Mouse (Mus musculus): ENCODE results near the gene Kctd6. TPM values are rescaled to one million over a fixed set of nuclear protein-coding genes. Genes with fewer than 3 reads are reported as not detected.

The Kctd6 gene
- polyA plus RNA-seq, 1 experiment: 4.9 TPM

GRCm38 (mm10) chr14:8229367-8230019 is 15.6 kb downstream of the Kctd6 start:
- no peak for DNase-seq (ENCODE audit: low read depth in 1 of 2, low spot score in 2 of 2)
- 86% methylated on average over 9 of the region's 9 CpGs for WGBS
- TF ChIP-seq CTCF (IDR thresholded peaks at IDR 0.05; ENCODE audit: extremely low read depth, insufficient read depth, insufficient read length, insufficient replicate concordance) (no peak), POLR2A (IDR thresholded peaks at IDR 0.05; ENCODE audit: low read depth, low read length) (no peak)
- no peak overlapping the region for H3K4me3 ChIP-seq (ENCODE audit: extremely low read depth, insufficient read depth, insufficient read length)
- no peak overlapping the region for H3K27ac ChIP-seq (ENCODE audit: insufficient read depth, low read length)
- H3K27me3 ChIP-seq (ENCODE audit: control insufficient read depth, insufficient read depth, low read length): no peaks in the 10 kb centered on the region
- H3K36me3 ChIP-seq (ENCODE audit: control insufficient read depth, insufficient read depth, low read length): no peaks in the 10 kb centered on the region
- no peaks in the 10 kb centered on the region for H3K4me1 ChIP-seq (ENCODE audit: control insufficient read depth, insufficient read depth, insufficient read length)

GRCm38 (mm10) chr14:8232155-8232910 is 18.4 kb downstream of the Kctd6 start:
- H3K4me3 ChIP-seq (ENCODE audit: extremely low read depth, insufficient read depth, insufficient read length): no peak overlapping the region

GRCm38 (mm10) chr14:8233252-8233651 is 19.3 kb downstream of the Kctd6 start:
- H3K27me3 ChIP-seq (ENCODE audit: control insufficient read depth, insufficient read depth, low read length): no peaks in the 10 kb centered on the region
- H3K4me1 ChIP-seq (ENCODE audit: control insufficient read depth, insufficient read depth, insufficient read length): no peaks in the 10 kb centered on the region
- no peaks in the 10 kb centered on the region for H3K36me3 ChIP-seq (ENCODE audit: control insufficient read depth, insufficient read depth, low read length)
- H3K27ac ChIP-seq (ENCODE audit: insufficient read depth, low read length): no peak overlapping the region
- no peak for DNase-seq (ENCODE audit: low read depth in 1 of 2, low spot score in 2 of 2)
- H3K4me3 ChIP-seq (ENCODE audit: extremely low read depth, insufficient read depth, insufficient read length): no peak overlapping the region
- WGBS: 57% methylated on average over 1 of the region's 1 CpGs
- TF ChIP-seq POLR2A (IDR thresholded peaks at IDR 0.05; ENCODE audit: low read depth, low read length): no peak
- no peak for TF ChIP-seq CTCF (IDR thresholded peaks at IDR 0.05; ENCODE audit: extremely low read depth, insufficient read depth, insufficient read length, insufficient replicate concordance)

More at GRCm38 (mm10) chr14:8232155-8232910, 18.4 kb downstream of the Kctd6 start:
- Histone ChIP-seq H3K4me1 (ENCODE audit: control insufficient read depth, insufficient read depth, insufficient read length) (no peaks in the 10 kb centered on the region), H3K27me3 (ENCODE audit: control insufficient read depth, insufficient read depth, low read length) (no peaks in the 10 kb centered on the region), H3K36me3 (ENCODE audit: control insufficient read depth, insufficient read depth, low read length) (no peaks in the 10 kb centered on the region), H3K27ac (ENCODE audit: insufficient read depth, low read length) (no peak overlapping the region)
- WGBS: 30% methylated on average over 6 of the region's 6 CpGs
- DNase-seq (ENCODE audit: low read depth in 1 of 2, low spot score in 2 of 2): no peak
- TF ChIP-seq POLR2A (IDR thresholded peaks at IDR 0.05; ENCODE audit: low read depth, low read length) (no peak), CTCF (IDR thresholded peaks at IDR 0.05; ENCODE audit: extremely low read depth, insufficient read depth, insufficient read length, insufficient replicate concordance) (no peak)

- no peak overlapping the region for H3K27ac ChIP-seq (ENCODE audit: insufficient read depth, low read length)
- DNase-seq (ENCODE audit: low read depth in 1 of 2, low spot score in 2 of 2): no peak
- no peaks in the 10 kb centered on the region for H3K27me3 ChIP-seq (ENCODE audit: control insufficient read depth, insufficient read depth, low read length)
- no peaks in the 10 kb centered on the region for H3K4me1 ChIP-seq (ENCODE audit: control insufficient read depth, insufficient read depth, insufficient read length)
- no peaks in the 10 kb centered on the region for H3K36me3 ChIP-seq (ENCODE audit: control insufficient read depth, insufficient read depth, low read length)
- TF ChIP-seq POLR2A (IDR thresholded peaks at IDR 0.05; ENCODE audit: low read depth, low read length) (no peak), CTCF (IDR thresholded peaks at IDR 0.05; ENCODE audit: extremely low read depth, insufficient read depth, insufficient read length, insufficient replicate concordance) (no peak)
- no peak overlapping the region for H3K4me3 ChIP-seq (ENCODE audit: extremely low read depth, insufficient read depth, insufficient read length)
These were observed 27.9 kb downstream of the Kctd6 start for GRCm38 (mm10) chr14:8241816-8242215.

- H3K36me3 ChIP-seq (ENCODE audit: control insufficient read depth, insufficient read depth, low read length): no peaks in the 10 kb centered on the region
- H3K27ac ChIP-seq (ENCODE audit: insufficient read depth, low read length): no peak overlapping the region
- no peaks in the 10 kb centered on the region for H3K4me1 ChIP-seq (ENCODE audit: control insufficient read depth, insufficient read depth, insufficient read length)
- no peak overlapping the region for H3K4me3 ChIP-seq (ENCODE audit: extremely low read depth, insufficient read depth, insufficient read length)
- WGBS: 75% methylated on average over 5 of the region's 5 CpGs
- no peak for DNase-seq (ENCODE audit: low read depth in 1 of 2, low spot score in 2 of 2)
- no peaks in the 10 kb centered on the region for H3K27me3 ChIP-seq (ENCODE audit: control insufficient read depth, insufficient read depth, low read length)
- TF ChIP-seq POLR2A (IDR thresholded peaks at IDR 0.05; ENCODE audit: low read depth, low read length) (no peak), CTCF (IDR thresholded peaks at IDR 0.05; ENCODE audit: extremely low read depth, insufficient read depth, insufficient read length, insufficient replicate concordance) (no peak)
These were observed 28.5 kb downstream of the Kctd6 start for GRCm38 (mm10) chr14:8242388-8242920.

GRCm38 (mm10) chr14:8243136-8243888 is 29.4 kb downstream of the Kctd6 start:
- no peak for DNase-seq (ENCODE audit: low read depth in 1 of 2, low spot score in 2 of 2)

More at GRCm38 (mm10) chr14:8243136-8243888, 29.4 kb downstream of the Kctd6 start:
- TF ChIP-seq POLR2A (IDR thresholded peaks at IDR 0.05; ENCODE audit: low read depth, low read length) (no peak), CTCF (IDR thresholded peaks at IDR 0.05; ENCODE audit: extremely low read depth, insufficient read depth, insufficient read length, insufficient replicate concordance) (no peak)
- Histone ChIP-seq H3K27me3 (ENCODE audit: control insufficient read depth, insufficient read depth, low read length) (no peaks in the 10 kb centered on the region), H3K4me3 (ENCODE audit: extremely low read depth, insufficient read depth, insufficient read length) (no peak overlapping the region), H3K36me3 (ENCODE audit: control insufficient read depth, insufficient read depth, low read length) (no peaks in the 10 kb centered on the region), H3K27ac (ENCODE audit: insufficient read depth, low read length) (no peak overlapping the region), H3K4me1 (ENCODE audit: control insufficient read depth, insufficient read depth, insufficient read length) (no peaks in the 10 kb centered on the region)
- WGBS: 86% methylated on average over 8 of the region's 8 CpGs
